Mouse (Mus musculus) kidney, embryonic 14.5 days (tissue): ENCODE data around the gene Pole. TPM values are rescaled to one million over a fixed set of nuclear protein-coding genes. Genes with fewer than 3 reads are reported as not detected.

Experiments
- ATAC-seq: fragments of 200-750 bp; cut with Nextera tagmentation; 2 replicates; pipeline ENCODE4 v1.8.0; 2017; ENCODE audit warnings: moderate number of reproducible peaks, mild to moderate bottlenecking, moderate TSS enrichment, moderate library complexity; ENCODE audit not compliant: low FRiP score, low TSS enrichment
- H3K27ac ChIP-seq: fragments of 300-500 bp; sonication (generic); 2 replicates; pipeline ENCODE4 v1.5.1; 2014; ENCODE audit warnings: low read depth, mild to moderate bottlenecking, low read length, moderate library complexity, mixed read lengths
- H3K27me3 ChIP-seq: fragments of 300-500 bp; sonication (generic); 2 replicates; pipeline ENCODE4 v1.6.1; 2014; ENCODE audit warnings: mild to moderate bottlenecking, low read length; ENCODE audit not compliant: control insufficient read depth, insufficient read depth
- H3K36me3 ChIP-seq: fragments of 300-500 bp; sonication (generic); 2 replicates; pipeline ENCODE4 v1.6.1; 2014; ENCODE audit warnings: low read length, mixed read lengths; ENCODE audit not compliant: control insufficient read depth, insufficient read depth
- H3K4me1 ChIP-seq: fragments of 300-500 bp; sonication (generic); 2 replicates; pipeline ENCODE4 v1.6.1; 2014; ENCODE audit warnings: low read length, mixed read lengths; ENCODE audit not compliant: control insufficient read depth, insufficient read depth
- H3K4me2 ChIP-seq: fragments of 300-500 bp; sonication (generic); replicated peaks from 2 replicates; pipeline ENCODE4 v1.6.1; 2014; ENCODE audit warnings: low read depth, mild to moderate bottlenecking, low read length
- H3K4me3 ChIP-seq: fragments of 300-500 bp; sonication (generic); 2 replicates; pipeline ENCODE4 v1.5.1; 2014; ENCODE audit warnings: mild to moderate bottlenecking, low read length
- H3K9ac ChIP-seq: fragments of 300-500 bp; sonication (generic); 2 replicates; pipeline ENCODE4 v1.6.1; 2014; ENCODE audit warnings: low read depth, mild to moderate bottlenecking, low read length, moderate library complexity
- H3K9me3 ChIP-seq: fragments of 300-500 bp; sonication (generic); 2 replicates; pipeline ENCODE4 v1.6.1; 2016; ENCODE audit warnings: low read length; ENCODE audit not compliant: control insufficient read depth
- WGBS: fragments of 180-500 bp; shearing (Covaris S2); extraction: QIAGEN DNeasy Blood & Tissue Kit; methylation state at CpG from one replicate; pipeline ENCODE4 v1.1.7; 2014; 5-methylcytosine and 5-hydroxymethylcytosine counted together
- polyA plus RNA-seq: library from polyadenylated mRNA; unstranded; fragments of >200 nt; fragmentation: Nextera tagmentation; extraction: Ambion mirVana; gene quantifications from 2 replicates; pipeline ENCODE4 v1.2.1, GENCODE M21; 2014

The Pole gene
- polyA plus RNA-seq, 1 experiment from 2014 or later: 40.0 TPM

DNA sequence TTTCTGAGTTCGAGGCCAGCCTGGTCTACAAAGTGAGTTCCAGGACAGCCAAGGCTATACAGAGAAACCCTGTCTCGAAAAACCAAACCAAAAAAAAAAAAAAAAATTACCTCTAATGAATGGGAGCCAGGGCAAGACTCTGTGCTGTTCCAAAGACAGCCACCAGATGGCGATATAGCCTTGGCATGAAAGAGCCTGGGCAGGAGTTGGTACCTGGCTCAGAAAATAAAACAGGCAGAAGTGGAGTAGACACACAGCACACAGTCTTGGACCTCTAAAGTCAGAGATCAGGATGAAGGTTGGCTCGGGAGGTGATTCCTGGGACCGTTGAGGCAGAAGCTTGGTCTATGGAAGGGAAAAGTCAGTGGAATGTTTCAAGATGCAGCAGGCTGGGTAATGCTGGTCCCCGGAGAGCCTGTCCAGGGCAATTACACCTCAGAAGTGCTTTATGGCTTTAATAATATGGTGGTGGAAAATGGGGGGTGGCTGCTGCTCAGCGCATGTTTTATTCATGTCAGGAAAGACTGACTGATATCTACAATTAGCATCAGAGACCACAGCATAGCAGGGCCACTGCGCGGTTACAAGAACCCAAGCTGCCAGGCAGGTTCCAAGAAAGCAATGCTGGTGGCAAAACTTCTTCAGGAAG, 71.5 kb downstream of the Pole start:
- 32% methylated on average over 8 of the region's 9 CpGs for WGBS
- no peaks in the 10 kb centered on the region for H3K36me3 ChIP-seq
- peak; percentile 48 for ATAC-seq

DNA sequence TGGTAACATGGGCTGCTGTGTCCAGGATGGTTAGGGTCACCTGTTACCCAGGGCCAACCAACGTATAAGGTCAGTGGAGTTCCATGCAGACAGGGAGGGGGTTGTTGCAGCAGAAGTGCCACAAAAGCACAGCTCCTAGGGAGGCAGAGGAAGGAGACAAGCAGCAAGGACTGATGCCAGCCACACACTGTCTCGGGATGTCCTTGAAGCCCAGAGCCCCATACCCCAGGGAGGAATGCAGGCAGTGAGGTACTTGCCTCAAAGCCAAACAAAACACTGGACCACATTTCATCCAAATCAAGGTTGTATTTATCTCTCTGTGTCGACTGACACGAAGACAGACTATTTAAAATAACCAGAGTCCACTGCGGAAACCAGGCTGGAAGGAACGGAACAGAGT, 75.4 kb downstream of the Pole start:
- H3K27ac ChIP-seq: no peak overlapping the region
- no peak overlapping the region for H3K9ac ChIP-seq
- H3K36me3 ChIP-seq: no peaks in the 10 kb centered on the region
- 0 out of 2 replicates have a peak, but pooled peaks cover 4% of the 10 kb centered on the region for H3K4me1 ChIP-seq
- no peaks in the 10 kb centered on the region for H3K27me3 ChIP-seq
- WGBS: 84% methylated on average over 6 of the region's 6 CpGs
- no peaks in the 10 kb centered on the region for H3K9me3 ChIP-seq
- no peak overlapping the region for H3K4me2 ChIP-seq
- no peak overlapping the region for H3K4me3 ChIP-seq
- ATAC-seq: no peak

More for the DNA sequence above, 71.5 kb downstream of the Pole start:
- no peak overlapping the region for H3K4me2 ChIP-seq
- H3K27ac ChIP-seq: no peak overlapping the region
- H3K9me3 ChIP-seq: no peaks in the 10 kb centered on the region
- no peak overlapping the region for H3K9ac ChIP-seq
- H3K4me1 ChIP-seq: no peaks in the 10 kb centered on the region
- H3K4me3 ChIP-seq: no peak overlapping the region
- peaks cover 10% of the 10 kb centered on the region; the same call in 1 of the 2 replicates for H3K27me3 ChIP-seq

DNA sequence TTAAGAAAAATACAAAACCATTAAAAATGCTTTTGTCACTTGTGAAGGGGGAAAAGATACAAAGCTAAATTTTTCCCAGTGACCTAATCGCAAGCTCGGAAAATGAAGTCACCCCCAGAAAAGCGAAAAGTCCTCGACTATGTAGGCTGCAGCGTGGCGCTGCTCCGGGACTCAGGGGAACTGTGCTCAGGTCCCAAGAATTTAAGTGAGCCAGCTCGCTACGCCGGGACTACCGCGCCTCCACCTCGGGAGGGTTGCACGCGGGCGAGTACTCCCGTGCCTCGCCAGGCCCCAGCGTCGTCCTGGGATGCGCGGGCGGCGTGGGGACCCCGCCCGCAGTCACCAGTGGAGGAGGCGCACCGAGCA, 76.7 kb downstream of the Pole start:
- Histone ChIP-seq H3K9me3 (no peaks in the 10 kb centered on the region), H3K27ac (no peak overlapping the region), H3K27me3 (no peaks in the 10 kb centered on the region), H3K4me1 (0 out of 2 replicates have a peak, but pooled peaks cover 4% of the 10 kb centered on the region), H3K9ac (peak overlapping the region; percentile 63), H3K4me3 (peak overlapping the region; percentile 52), H3K36me3 (peaks cover 1% of the 10 kb centered on the region; the same call in 1 of the 2 replicates), H3K4me2 (peak overlapping the region; percentile 94)
- ATAC-seq: peak; percentile 67; the same call in 1 of the 2 replicates
- WGBS: 3% methylated on average over 28 of the region's 28 CpGs

DNA sequence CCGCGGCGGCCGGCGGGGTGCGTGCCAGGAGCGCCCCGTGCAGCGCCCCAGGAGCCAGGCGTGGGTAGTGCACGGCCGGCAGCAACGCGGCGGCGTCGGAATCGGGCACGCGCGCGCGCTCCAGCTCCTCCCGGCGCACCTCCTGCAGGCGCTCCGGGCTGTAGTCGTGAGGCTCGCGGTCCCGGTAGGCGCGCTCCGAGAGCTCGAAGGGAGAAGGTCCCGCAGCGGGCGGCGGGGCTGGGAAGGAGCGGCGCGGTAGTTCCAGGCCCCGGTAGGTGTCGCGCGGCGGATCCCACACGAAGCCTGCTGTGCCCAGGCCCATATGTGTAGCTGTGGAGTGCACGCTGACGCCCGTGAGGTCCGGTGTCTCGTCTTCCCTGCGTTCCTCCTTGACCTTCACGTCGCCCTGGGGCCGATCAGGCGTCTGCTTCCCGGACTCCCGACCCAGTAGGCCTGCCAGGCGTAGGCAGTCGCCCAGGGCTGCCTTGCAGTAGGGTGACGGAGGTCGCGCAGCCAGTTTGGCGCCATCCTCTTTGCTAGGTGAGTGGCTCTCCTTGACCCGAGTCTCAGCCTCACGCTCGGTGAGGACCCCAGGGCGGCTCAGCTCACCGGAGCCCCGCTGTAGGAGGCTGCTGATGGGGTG, 77.2 kb downstream of the Pole start:
- H3K27me3 ChIP-seq: no peaks in the 10 kb centered on the region

DNA sequence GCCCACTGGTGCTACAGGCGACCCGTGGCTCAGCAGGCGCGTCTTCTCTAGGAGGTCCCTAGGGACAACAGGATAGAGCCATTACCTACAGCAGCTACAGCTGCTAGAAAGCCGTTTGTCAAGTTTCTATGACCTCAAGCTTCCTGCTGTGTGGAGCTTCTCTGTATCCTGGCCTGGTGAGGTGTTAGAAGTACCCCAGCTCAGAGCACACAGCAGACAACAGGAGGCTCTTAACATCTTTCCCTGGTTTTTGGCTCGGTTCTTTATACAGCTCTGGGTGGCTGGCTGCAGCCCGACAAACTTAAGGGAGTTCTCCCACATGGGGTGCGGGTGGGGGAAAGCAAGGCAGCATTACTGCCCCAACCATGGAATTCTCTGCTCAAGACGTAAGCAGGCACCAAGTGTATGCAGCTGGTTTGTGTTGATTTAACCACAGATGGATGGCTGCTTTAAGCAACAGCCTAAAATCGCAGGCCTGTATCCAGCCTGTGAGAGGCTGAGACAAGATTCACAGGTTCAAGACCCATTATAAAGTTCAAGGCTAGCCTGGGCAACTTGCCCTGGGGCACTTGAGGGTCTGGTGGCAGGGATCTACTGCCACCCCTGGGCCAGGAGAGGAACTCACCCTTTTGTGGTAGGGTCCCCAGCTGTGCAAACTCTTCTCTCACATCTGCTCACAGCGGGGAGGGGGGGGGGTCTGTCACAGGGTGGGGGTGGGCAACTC, 77.9 kb downstream of the Pole start:
- 0 out of 2 replicates have a peak, but pooled peaks cover 4% of the 10 kb centered on the region for H3K4me1 ChIP-seq
- WGBS: 34% methylated on average over 11 of the region's 11 CpGs
- peaks cover 7% of the 10 kb centered on the region; the same call in 1 of the 2 replicates for H3K36me3 ChIP-seq
- no peak overlapping the region; the same call in 1 of the 2 replicates for H3K27ac ChIP-seq
- no peaks in the 10 kb centered on the region for H3K27me3 ChIP-seq
- H3K4me3 ChIP-seq: peak overlapping the region; percentile 52
- H3K9me3 ChIP-seq: no peaks in the 10 kb centered on the region
- H3K4me2 ChIP-seq: peak overlapping the region; percentile 94
- H3K9ac ChIP-seq: peak overlapping the region; percentile 63; the same call in 1 of the 2 replicates
- ATAC-seq: 0 out of 2 replicates have a peak, but pooled peaks have one; percentile 2

More for the DNA sequence above, 77.2 kb downstream of the Pole start:
- H3K9me3 ChIP-seq: no peaks in the 10 kb centered on the region
- 0 out of 2 replicates have a peak, but pooled peaks cover 4% of the 10 kb centered on the region for H3K4me1 ChIP-seq
- peak; percentile 85 for ATAC-seq
- WGBS: under 1% methylated on average over 54 of the region's 72 CpGs
- H3K9ac ChIP-seq: peak overlapping the region; percentile 63
- H3K36me3 ChIP-seq: peaks cover 4% of the 10 kb centered on the region; the same call in 1 of the 2 replicates
- peak overlapping the region; percentile 94 for H3K4me2 ChIP-seq
- peak overlapping the region; percentile 52 for H3K4me3 ChIP-seq
- no peak overlapping the region; the same call in 1 of the 2 replicates for H3K27ac ChIP-seq

DNA sequence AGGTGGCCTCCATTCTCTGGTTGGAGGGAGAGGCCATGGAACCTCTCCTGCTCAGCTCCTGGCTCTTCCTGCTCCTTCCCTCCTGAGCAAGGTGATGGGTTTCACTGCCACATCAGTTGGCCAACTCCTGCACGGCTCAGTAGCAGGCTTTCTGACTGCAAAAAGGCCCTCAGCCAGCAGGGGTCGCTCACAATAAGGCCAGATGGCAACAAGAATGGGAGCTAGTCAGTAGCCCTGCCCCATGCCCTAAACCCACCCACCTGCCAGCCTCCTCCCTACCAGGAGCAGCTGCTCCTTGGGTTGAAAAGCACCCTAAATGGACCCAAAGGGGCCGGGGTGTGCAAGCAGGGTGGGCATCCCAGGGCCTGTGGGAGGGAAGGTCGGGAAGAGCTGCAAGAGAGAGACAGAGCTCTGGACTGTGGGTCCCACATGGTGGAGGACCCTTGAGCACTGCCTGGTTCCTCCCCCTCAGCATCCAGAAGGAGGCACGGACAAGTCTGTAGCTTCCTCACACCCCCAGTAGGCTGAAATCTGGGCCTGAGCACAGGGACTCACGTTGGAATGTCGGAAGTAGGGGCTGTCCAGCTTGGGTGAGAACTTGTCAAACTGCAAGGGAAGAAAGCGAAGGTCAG, 90.8 kb downstream of the Pole start:
- 48% methylated on average over 8 of the region's 8 CpGs for WGBS
- no peak overlapping the region for H3K27ac ChIP-seq
- no peak overlapping the region for H3K4me2 ChIP-seq
- H3K36me3 ChIP-seq: peaks cover 46% of the 10 kb centered on the region
- H3K27me3 ChIP-seq: no peaks in the 10 kb centered on the region
- no peaks in the 10 kb centered on the region for H3K4me1 ChIP-seq
- no peaks in the 10 kb centered on the region for H3K9me3 ChIP-seq
- ATAC-seq: peak; percentile 22
- H3K4me3 ChIP-seq: no peak overlapping the region
- no peak overlapping the region for H3K9ac ChIP-seq

DNA sequence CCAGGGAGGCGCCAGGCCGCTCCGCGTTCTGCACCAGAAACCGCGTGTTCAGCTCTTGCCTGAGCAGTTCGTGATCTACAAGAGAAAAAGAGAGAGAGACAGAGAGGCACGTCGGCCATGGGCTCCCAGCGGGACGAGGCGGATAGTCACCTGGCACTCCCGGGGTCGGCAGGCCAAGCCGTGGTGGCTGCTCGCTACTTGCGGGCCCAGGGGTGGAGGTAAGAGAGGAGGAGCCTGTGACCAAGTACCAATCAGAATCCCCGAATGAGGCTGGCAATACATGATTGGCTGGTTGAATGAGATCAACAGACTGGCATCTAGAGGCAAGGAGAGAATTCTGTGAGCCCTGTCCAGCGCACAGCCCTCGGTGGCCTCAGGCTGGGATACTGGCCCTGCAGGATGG, 92.1 kb downstream of the Pole start:
- Histone ChIP-seq H3K27me3 (no peaks in the 10 kb centered on the region), H3K9ac (no peak overlapping the region), H3K4me2 (no peak overlapping the region), H3K9me3 (no peaks in the 10 kb centered on the region), H3K4me3 (no peak overlapping the region), H3K36me3 (peaks cover 46% of the 10 kb centered on the region), H3K27ac (no peak overlapping the region), H3K4me1 (no peaks in the 10 kb centered on the region)
- 38% methylated on average over 20 of the region's 20 CpGs for WGBS
- ATAC-seq: peak; percentile 53; the same call in 1 of the 2 replicates

DNA sequence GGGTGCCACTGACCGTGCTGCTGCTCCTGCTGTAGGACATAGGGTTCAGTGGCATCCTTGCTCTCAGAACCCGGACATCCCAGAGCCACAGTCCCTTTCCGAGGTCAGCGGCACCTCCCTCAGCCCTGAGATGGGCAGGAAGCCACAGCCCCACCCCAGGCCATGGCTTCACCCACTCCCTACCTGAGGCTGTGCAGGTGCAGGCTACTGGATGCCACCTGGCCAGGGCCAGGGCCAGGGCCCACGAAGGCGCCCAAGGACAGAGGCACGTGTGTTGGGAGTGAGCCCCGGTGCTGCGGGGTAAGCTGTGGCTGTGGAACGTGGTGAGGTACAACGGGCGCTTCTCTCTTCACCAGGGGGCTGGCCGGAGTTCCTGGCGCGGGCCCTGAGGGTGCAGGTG, 93.0 kb downstream of the Pole start:
- H3K4me2 ChIP-seq: no peak overlapping the region
- no peak overlapping the region for H3K27ac ChIP-seq
- H3K4me3 ChIP-seq: no peak overlapping the region
- H3K27me3 ChIP-seq: no peaks in the 10 kb centered on the region
- no peaks in the 10 kb centered on the region for H3K9me3 ChIP-seq
- H3K9ac ChIP-seq: no peak overlapping the region
- 91% methylated on average over 15 of the region's 15 CpGs for WGBS
- H3K36me3 ChIP-seq: peaks cover 42% of the 10 kb centered on the region
- H3K4me1 ChIP-seq: no peaks in the 10 kb centered on the region
- no peak for ATAC-seq
